Mouse (Mus musculus) olfactory bulb, adult 2 months (tissue): ENCODE measurements at regions not wholly inside any gene's neighbourhood (a gene's known extent, or its start where the extent isn't known, plus 50 kb on each side); places are given as distances from the start of the nearest gene placed in this dataset.

Source experiments
- H3K27ac ChIP-seq: fragments of 200-500 bp; 2 replicates; pipeline ENCODE4 v1.5.1; 2012; ENCODE audit warnings: low read depth, low read length; ENCODE audit not compliant: insufficient read depth
- H3K4me1 ChIP-seq: fragments of 200-500 bp; 2 replicates; pipeline ENCODE4 v1.6.1; 2012; ENCODE audit warnings: low read length; ENCODE audit not compliant: control insufficient read depth, insufficient read depth
- H3K4me3 ChIP-seq: fragments of 200-500 bp; 2 replicates; pipeline ENCODE4 v1.5.1; 2012; ENCODE audit warnings: mild to moderate bottlenecking, low read depth, low read length, moderate library complexity; ENCODE audit not compliant: insufficient read depth
- CTCF ChIP-seq: fragments of 200-500 bp; IDR thresholded peaks from 2 replicates; pipeline ENCODE4 v1.5.1; 2012; ENCODE audit warnings: low read depth, mild to moderate bottlenecking, low read length, moderate library complexity; ENCODE audit not compliant: insufficient read depth
- POLR2A ChIP-seq: fragments of 200-500 bp; IDR thresholded peaks from 2 replicates; pipeline ENCODE4 v1.6.1; 2012; ENCODE audit warnings: mild to moderate bottlenecking, low read depth, low read length, moderate library complexity; ENCODE audit not compliant: insufficient read depth
- WGBS: fragments of 180-500 bp; shearing (Covaris S2); methylation state at CpG from one replicate; pipeline ENCODE4 v1.1.7; 2018; 5-methylcytosine and 5-hydroxymethylcytosine counted together

GRCm38 (mm10) chr15:63694150-63694549 is 150.8 kb downstream of the Gsdmc2 start:
- TF ChIP-seq CTCF, result no peak
- no peak for TF ChIP-seq POLR2A
- WGBS, result 93% methylated on average over 3 of the region's 3 CpGs
- Histone ChIP-seq H3K4me3 (no peak overlapping the region), H3K4me1 (no peaks in the 10 kb centered on the region), H3K27ac (no peak overlapping the region)

- H3K4me1 ChIP-seq, result no peaks in the 10 kb centered on the region
- H3K4me3 ChIP-seq, result no peak overlapping the region
- 74% methylated on average over 2 of the region's 2 CpGs for WGBS
- TF ChIP-seq CTCF (no peak), POLR2A (no peak)
- H3K27ac ChIP-seq, result no peak overlapping the region
These were observed 151.4 kb downstream of the Gsdmc2 start for GRCm38 (mm10) chr15:63693561-63693960.

GRCm38 (mm10) chr15:63692491-63693295 is 152.3 kb downstream of the Gsdmc2 start:
- no peak overlapping the region for H3K27ac ChIP-seq
- TF ChIP-seq CTCF (no peak), POLR2A (no peak)
- 56% methylated on average over 9 of the region's 9 CpGs for WGBS
- H3K4me1 ChIP-seq, result no peaks in the 10 kb centered on the region
- H3K4me3 ChIP-seq, result no peak overlapping the region

- no peak overlapping the region for H3K27ac ChIP-seq
- no peaks in the 10 kb centered on the region for H3K4me1 ChIP-seq
- TF ChIP-seq CTCF (no peak), POLR2A (no peak)
- no peak overlapping the region for H3K4me3 ChIP-seq
- WGBS, result 90% methylated on average over 5 of the region's 5 CpGs
These were observed 155.0 kb downstream of the Gsdmc2 start for GRCm38 (mm10) chr15:63689788-63690575.

GRCm38 (mm10) chr15:63687852-63688251 is 157.1 kb downstream of the Gsdmc2 start:
- Histone ChIP-seq H3K4me3 (no peak overlapping the region), H3K4me1 (no peaks in the 10 kb centered on the region), H3K27ac (no peak overlapping the region)
- TF ChIP-seq POLR2A (no peak), CTCF (no peak)
- WGBS, result 100% methylated on average over 1 of the region's 1 CpGs

DNA sequence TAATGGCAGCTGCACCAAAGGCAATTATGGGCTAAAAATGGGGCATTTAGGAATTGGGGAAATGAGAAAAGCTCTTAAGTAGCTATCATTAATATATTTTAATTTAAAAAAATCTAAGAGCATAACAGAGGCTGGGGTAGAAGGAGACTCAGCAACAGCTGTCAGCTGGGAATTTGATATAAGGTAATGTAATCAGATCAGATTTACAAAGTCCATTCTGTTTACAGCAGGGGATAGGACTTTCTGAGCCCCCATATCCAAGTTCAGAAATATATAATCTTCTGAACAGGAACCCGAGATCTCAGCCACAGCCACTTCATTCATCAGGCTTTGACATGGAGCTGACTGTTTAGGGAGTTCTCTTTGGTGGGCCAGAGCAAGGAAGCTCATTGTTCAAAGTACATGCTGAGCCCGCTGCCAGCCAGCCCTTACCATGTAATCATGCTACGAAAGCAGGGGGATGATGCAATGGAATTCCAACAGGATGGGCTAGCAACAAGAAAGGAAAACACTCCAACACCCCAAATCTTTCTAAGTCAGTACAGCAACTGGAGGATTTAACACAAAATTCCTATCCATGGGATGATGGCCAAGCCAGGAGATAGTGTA is 157.9 kb downstream of the Gsdmc2 start:
- no peaks in the 10 kb centered on the region for H3K4me1 ChIP-seq
- 67% methylated on average over 3 of the region's 3 CpGs for WGBS
- no peak for TF ChIP-seq CTCF
- no peak for TF ChIP-seq POLR2A

GRCm38 (mm10) chr15:63679984-63680925 is 164.7 kb downstream of the Gsdmc2 start:
- Histone ChIP-seq H3K4me3 (no peak overlapping the region), H3K27ac (no peak overlapping the region)

More for the DNA sequence above, 157.9 kb downstream of the Gsdmc2 start:
- Histone ChIP-seq H3K4me3 (no peak overlapping the region), H3K27ac (no peak overlapping the region)

DNA sequence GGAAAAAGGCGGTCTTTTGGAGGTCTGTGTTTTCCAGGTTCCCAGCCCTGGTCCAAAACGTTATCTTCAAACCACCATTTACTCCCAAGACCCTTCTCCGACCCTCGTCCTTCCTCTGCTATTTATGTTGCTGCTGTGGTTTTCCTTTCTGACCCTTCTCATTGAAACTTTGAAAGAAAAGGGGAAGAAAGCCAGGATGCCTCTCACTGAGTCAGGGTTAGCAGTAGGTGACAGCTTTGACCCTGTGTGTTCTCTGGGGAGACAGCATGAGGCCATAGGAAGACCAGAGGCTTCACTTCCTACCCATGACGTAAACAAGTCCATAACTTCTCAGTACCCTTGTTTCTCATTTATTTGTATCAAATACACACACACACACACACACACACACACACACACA is 166.1 kb downstream of the Gsdmc2 start:
- 88% methylated on average over 5 of the region's 5 CpGs for WGBS
- TF ChIP-seq CTCF (no peak), POLR2A (no peak)
- H3K27ac ChIP-seq, result no peak overlapping the region
- no peak overlapping the region for H3K4me3 ChIP-seq
- H3K4me1 ChIP-seq, result no peaks in the 10 kb centered on the region

More at GRCm38 (mm10) chr15:63679984-63680925, 164.7 kb downstream of the Gsdmc2 start:
- WGBS, result 44% methylated on average over 3 of the region's 3 CpGs
- TF ChIP-seq POLR2A, result no peak
- no peak for TF ChIP-seq CTCF
- H3K4me1 ChIP-seq, result no peaks in the 10 kb centered on the region
